Mouse (Mus musculus) limb, embryonic 14.5 days (tissue): ENCODE measurements at regions not wholly inside any gene's neighbourhood (a gene's known extent, or its start where the extent isn't known, plus 50 kb on each side); places are given as distances from the start of the nearest gene placed in this dataset.

Source experiments
- ATAC-seq: fragments of 200-750 bp; cut with Nextera tagmentation; 2 replicates; pipeline ENCODE4 v1.8.0; 2017; ENCODE audit warnings: low read depth, moderate number of reproducible peaks, moderate TSS enrichment; ENCODE audit not compliant: low FRiP score
- DNase-seq: peaks from one replicate; pipeline ENCODE4 v3.0.0-alpha.2; 2015; ENCODE audit warnings: low spot score
- H3K27ac ChIP-seq: fragments of 300-500 bp; sonication (generic); replicated peaks from 2 replicates; pipeline ENCODE4 v1.5.1; 2014; ENCODE audit warnings: low read depth, mild to moderate bottlenecking, low read length, moderate library complexity, mixed read lengths
- H3K27me3 ChIP-seq: fragments of 300-500 bp; sonication (generic); 2 replicates; pipeline ENCODE4 v1.6.1; 2014; ENCODE audit warnings: low read length, mixed read lengths; ENCODE audit not compliant: control insufficient read depth, insufficient read depth
- H3K36me3 ChIP-seq: fragments of 300-500 bp; sonication (generic); 2 replicates; pipeline ENCODE4 v1.6.1; 2014; ENCODE audit warnings: mild to moderate bottlenecking, low read length, moderate library complexity, mixed read lengths; ENCODE audit not compliant: control insufficient read depth, insufficient read depth
- H3K4me1 ChIP-seq: fragments of 300-500 bp; sonication (generic); 2 replicates; pipeline ENCODE4 v1.6.1; 2014; ENCODE audit warnings: antibody characterized with exemption, low read length, mixed read lengths; ENCODE audit not compliant: control insufficient read depth, insufficient read depth
- H3K4me2 ChIP-seq: fragments of 300-500 bp; sonication (generic); replicated peaks from 2 replicates; pipeline ENCODE4 v1.6.1; 2014; ENCODE audit warnings: low read depth, mild to moderate bottlenecking, low read length, moderate library complexity; ENCODE audit not compliant: severe bottlenecking
- H3K4me3 ChIP-seq: fragments of 300-500 bp; sonication (generic); replicated peaks from 2 replicates; pipeline ENCODE4 v1.5.1; 2014; ENCODE audit warnings: low read length
- H3K9ac ChIP-seq: fragments of 300-500 bp; sonication (generic); 2 replicates; pipeline ENCODE4 v1.6.1; 2014; ENCODE audit warnings: mild to moderate bottlenecking, low read depth, low read length, moderate library complexity; ENCODE audit not compliant: severe bottlenecking
- H3K9me3 ChIP-seq: fragments of 300-500 bp; sonication (generic); 2 replicates; pipeline ENCODE4 v1.6.1; 2016; ENCODE audit warnings: low read length; ENCODE audit not compliant: control insufficient read depth
- POLR2A ChIP-seq: fragments of 200-500 bp; IDR thresholded peaks from 2 replicates; pipeline ENCODE4 v1.8.0; 2012; ENCODE audit warnings: inconsistent platforms, mild to moderate bottlenecking, moderate library complexity, borderline replicate concordance; ENCODE audit not compliant: insufficient read depth, insufficient read length; ENCODE audit errors: extremely low read depth
- WGBS: fragments of 180-500 bp; shearing (Covaris S2); extraction: QIAGEN DNeasy Blood & Tissue Kit; methylation state at CpG from one replicate; pipeline ENCODE4 v1.1.7; 2014; 5-methylcytosine and 5-hydroxymethylcytosine counted together

GRCm38 (mm10) chr13:113536306-113536705 lies 82.1 kb downstream of the Snx18 start:
- no peaks in the 10 kb centered on the region for H3K27me3 ChIP-seq
- no peak overlapping the region for H3K9ac ChIP-seq
- no peak overlapping the region for H3K4me3 ChIP-seq
- DNase-seq (no peak), ATAC-seq (no peak)
- no peak overlapping the region for H3K4me2 ChIP-seq
- H3K36me3 ChIP-seq = no peaks in the 10 kb centered on the region
- WGBS = 90% methylated on average over 3 of the region's 4 CpGs
- H3K27ac ChIP-seq = no peak overlapping the region
- peaks cover 15% of the 10 kb centered on the region; the same call in 1 of the 2 replicates for H3K4me1 ChIP-seq
- no peak for TF ChIP-seq POLR2A
- H3K9me3 ChIP-seq = no peaks in the 10 kb centered on the region

GRCm38 (mm10) chr13:113534664-113535455 lies 83.5 kb downstream of the Snx18 start:
- Histone ChIP-seq H3K4me2 (no peak overlapping the region), H3K9me3 (no peaks in the 10 kb centered on the region), H3K4me1 (peaks cover 15% of the 10 kb centered on the region; the same call in 1 of the 2 replicates), H3K27me3 (no peaks in the 10 kb centered on the region), H3K36me3 (no peaks in the 10 kb centered on the region), H3K27ac (0 out of 2 replicates have a peak overlapping the region, but pooled peaks have one; percentile 27), H3K9ac (no peak overlapping the region), H3K4me3 (no peak overlapping the region)
- WGBS = 34% methylated on average over 8 of the region's 8 CpGs
- ATAC-seq = peak; percentile 60
- no peak for DNase-seq
- no peak for TF ChIP-seq POLR2A

GRCm38 (mm10) chr13:113533884-113534445 lies 84.4 kb downstream of the Snx18 start:
- no peak overlapping the region for H3K27ac ChIP-seq
- WGBS = 28% methylated on average over 4 of the region's 4 CpGs
- no peak for ATAC-seq

GRCm38 (mm10) chr13:113526997-113527396 lies 91.4 kb downstream of the Snx18 start:
- ATAC-seq (no peak), DNase-seq (no peak)
- H3K9ac ChIP-seq = no peak overlapping the region
- H3K4me2 ChIP-seq = no peak overlapping the region
- 74% methylated on average over 6 of the region's 6 CpGs for WGBS
- no peak for TF ChIP-seq POLR2A
- no peaks in the 10 kb centered on the region for H3K36me3 ChIP-seq
- no peak overlapping the region for H3K4me3 ChIP-seq
- H3K9me3 ChIP-seq = no peaks in the 10 kb centered on the region
- H3K4me1 ChIP-seq = no peaks in the 10 kb centered on the region
- H3K27me3 ChIP-seq = no peaks in the 10 kb centered on the region
- no peak overlapping the region for H3K27ac ChIP-seq

More at GRCm38 (mm10) chr13:113533884-113534445, 84.4 kb downstream of the Snx18 start:
- Histone ChIP-seq H3K9ac (no peak overlapping the region), H3K36me3 (no peaks in the 10 kb centered on the region), H3K4me2 (no peak overlapping the region), H3K27me3 (no peaks in the 10 kb centered on the region), H3K9me3 (no peaks in the 10 kb centered on the region), H3K4me1 (peaks cover 15% of the 10 kb centered on the region; the same call in 1 of the 2 replicates), H3K4me3 (no peak overlapping the region)
- no peak for DNase-seq
- no peak for TF ChIP-seq POLR2A

GRCm38 (mm10) chr13:113523503-113523902 lies 94.9 kb downstream of the Snx18 start:
- Histone ChIP-seq H3K9me3 (no peaks in the 10 kb centered on the region), H3K4me2 (no peak overlapping the region), H3K9ac (no peak overlapping the region), H3K27me3 (no peaks in the 10 kb centered on the region), H3K4me1 (no peaks in the 10 kb centered on the region), H3K27ac (no peak overlapping the region), H3K4me3 (no peak overlapping the region), H3K36me3 (no peaks in the 10 kb centered on the region)
- ATAC-seq (no peak), DNase-seq (no peak)
- 83% methylated on average over 5 of the region's 5 CpGs for WGBS
- TF ChIP-seq POLR2A = no peak
